In the genomic region with DNA sequence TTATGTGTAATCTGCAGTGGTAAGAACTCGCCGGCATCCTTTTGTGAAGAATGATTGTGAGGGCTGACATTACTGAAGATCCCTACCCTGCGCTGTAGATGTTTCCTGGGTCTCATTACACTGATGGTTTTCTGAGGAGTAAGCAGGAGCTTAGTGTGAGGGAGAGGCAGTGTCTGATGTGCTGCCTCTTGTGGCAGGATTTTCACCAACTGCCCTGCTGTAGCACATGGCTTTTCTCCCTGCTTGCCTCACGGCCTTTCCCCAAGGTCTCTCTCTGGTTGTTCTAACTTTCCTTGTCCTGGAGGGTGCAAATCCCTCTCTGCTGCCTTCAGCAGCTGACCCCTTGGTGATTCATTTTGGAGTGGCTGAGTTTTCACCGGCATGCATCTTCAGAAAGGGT, we compare ENCODE assay signal across 10 mouse cellular contexts. TPM values are rescaled to one million over a fixed set of nuclear protein-coding genes. Genes with fewer than 3 reads are reported as not detected.
DNase-seq lines count a peak whose midpoint lies in the region; ATAC-seq lines count a peak whose summit lies in the region.
"Had no signal": no experiment of that assay in that cellular context is flagged by ENCODE, and none has a peak within 500 bp of the region (broad histone marks: within the 10 kb centered on the region; RNA-seq: fewer than 3 reads in every experiment).

No protein-coding gene starts in this region.

- 54% methylated on average over 5 of the region's 5 CpGs for WGBS in intestine, embryonic 14.5 days
- WGBS in intestine, embryonic 16.5 days, result 60% methylated on average over 5 of the region's 5 CpGs
- WGBS in intestine, embryonic 15.5 days, result 62% methylated on average over 5 of the region's 5 CpGs

- no peak overlapping the region for H3K4me3 ChIP-seq in intestine, embryonic 14.5 days (ENCODE audit: low read depth, low read length)
- H3K4me3 ChIP-seq in intestine, embryonic 16.5 days (ENCODE audit: low read length), result no peak overlapping the region
- H3K4me3 ChIP-seq in intestine, embryonic 15.5 days (replicated peaks), result no peak overlapping the region
- H3K4me3 ChIP-seq: heart, embryonic 15.5 days had no signal

- H3K27me3 ChIP-seq in intestine, embryonic 14.5 days (replicated peaks; ENCODE audit: control insufficient read depth, insufficient read depth, low read length), result no peaks in the 10 kb centered on the region
- no peaks in the 10 kb centered on the region for H3K27me3 ChIP-seq in intestine, embryonic 16.5 days (replicated peaks; ENCODE audit: control insufficient read depth, insufficient read depth, low read length)
- no peaks in the 10 kb centered on the region for H3K27me3 ChIP-seq in intestine, embryonic 15.5 days (replicated peaks)
- H3K27me3 ChIP-seq: heart, embryonic 15.5 days had no signal

- no peak overlapping the region for H3K4me2 ChIP-seq in intestine, embryonic 14.5 days (ENCODE audit: low read length)
- no peak overlapping the region for H3K4me2 ChIP-seq in intestine, embryonic 16.5 days (ENCODE audit: low read depth, low read length)
- H3K4me2 ChIP-seq in intestine, embryonic 15.5 days (replicated peaks), result no peak overlapping the region
- H3K4me2 ChIP-seq: heart, embryonic 15.5 days had no signal

- no peak overlapping the region for H3K27ac ChIP-seq in intestine, embryonic 14.5 days (ENCODE audit: low read depth)
- H3K27ac ChIP-seq in intestine, embryonic 16.5 days (ENCODE audit: low read length), result no peak overlapping the region
- no peak overlapping the region for H3K27ac ChIP-seq in intestine, embryonic 15.5 days
- H3K27ac ChIP-seq: heart, embryonic 15.5 days had no signal

- no peak for DNase-seq in intestine, embryonic 14.5 days (ENCODE audit: low spot score)
- peak; percentile 19 for DNase-seq in A20 (ENCODE audit: low read depth, low spot score)
- DNase-seq in Muller cell, postnatal 12 days (ENCODE audit: inconsistent ontology term), result peak; percentile 20
- no peak for DNase-seq in cerebellum, adult 9-11 months
- no peak for DNase-seq in cerebellum, postnatal 25 days
- no peak for DNase-seq in heart, postnatal 4 days
- DNase-seq: lung, adult 18-20 months had no signal

- 0 out of 2 replicates have a peak, but pooled peaks have one; percentile 58 for ATAC-seq in intestine, embryonic 14.5 days (replicated peaks; ENCODE audit: low FRiP score, low TSS enrichment, low read depth)
- no peak for ATAC-seq in intestine, embryonic 16.5 days
- ATAC-seq in intestine, embryonic 15.5 days, result peak; percentile 63; the same call in 1 of the 2 replicates

- H3K9me3 ChIP-seq in intestine, embryonic 14.5 days (ENCODE audit: control insufficient read depth, low read length), result no peaks in the 10 kb centered on the region
- no peaks in the 10 kb centered on the region for H3K9me3 ChIP-seq in intestine, embryonic 16.5 days (ENCODE audit: control insufficient read depth, low read length)
- H3K9me3 ChIP-seq in intestine, embryonic 15.5 days, result no peaks in the 10 kb centered on the region
- H3K9me3 ChIP-seq: heart, embryonic 15.5 days had no signal

- no peaks in the 10 kb centered on the region for H3K36me3 ChIP-seq in intestine, embryonic 14.5 days (ENCODE audit: control insufficient read depth, insufficient read depth, low read length)
- H3K36me3 ChIP-seq in intestine, embryonic 16.5 days (ENCODE audit: control insufficient read depth, insufficient read depth, low read length), result no peaks in the 10 kb centered on the region
- no peaks in the 10 kb centered on the region for H3K36me3 ChIP-seq in intestine, embryonic 15.5 days
- H3K36me3 ChIP-seq: heart, embryonic 15.5 days had no signal

- no peak overlapping the region for H3K9ac ChIP-seq in intestine, embryonic 14.5 days (ENCODE audit: low read length)
- no peak overlapping the region for H3K9ac ChIP-seq in intestine, embryonic 16.5 days (ENCODE audit: low read depth, low read length)
- H3K9ac ChIP-seq in intestine, embryonic 15.5 days, result no peak overlapping the region
- H3K9ac ChIP-seq: heart, embryonic 15.5 days had no signal

- no peaks in the 10 kb centered on the region for H3K4me1 ChIP-seq in intestine, embryonic 14.5 days (replicated peaks; ENCODE audit: control insufficient read depth, insufficient read depth, low read length)
- H3K4me1 ChIP-seq in intestine, embryonic 16.5 days (ENCODE audit: control insufficient read depth, insufficient read depth, low read length), result no peaks in the 10 kb centered on the region
- H3K4me1 ChIP-seq in intestine, embryonic 15.5 days (replicated peaks), result no peaks in the 10 kb centered on the region
- H3K4me1 ChIP-seq: heart, embryonic 15.5 days had no signal

RNA-seq across cellular contexts. Expression of a gene that starts 10.0 kb away (rescaled TPM):
- 15.0 and 16.3 TPM in 2 replicates for polyA plus RNA-seq in intestine, embryonic 14.5 days (2014; fragmentation: Nextera tagmentation; extraction: Ambion mirVana)
- 13.7 and 15.7 TPM in 2 replicates for polyA plus RNA-seq in intestine, embryonic 16.5 days (2015; fragmentation: Nextera tagmentation; extraction: Ambion mirVana)
- 13.1 and 13.7 TPM in 2 replicates for polyA plus RNA-seq in intestine, embryonic 15.5 days (2015; fragmentation: Nextera tagmentation; extraction: Ambion mirVana)
- total RNA-seq in heart, postnatal 4 days (2021), result 10 to 100 TPM; 14.8 to 15.6 TPM

Comparison
In these comparisons a context has a peak if more than half of its experiments do, and no peak if none do; other contexts are left out.
1. DNase-seq: peak in A20 (single experiment) and Muller cell, postnatal 12 days (single experiment); none in intestine, embryonic 14.5 days (single experiment), cerebellum, adult 9-11 months (single experiment), cerebellum, postnatal 25 days (0 of 2) and heart, postnatal 4 days (single experiment).